Mouse (Mus musculus) limb, embryonic 13.5 days (tissue): ENCODE data around the gene Dynll2. TPM values are rescaled to one million over a fixed set of nuclear protein-coding genes. Genes with fewer than 3 reads are reported as not detected.
"Not testable (repeated sequence)": the region's sequence is repeated elsewhere in the genome, so short reads cannot be mapped to it uniquely, and the experiment has no call there.

Experiments
- ATAC-seq: fragments of 200-750 bp; cut with Nextera tagmentation; 2 replicates; pipeline ENCODE4 v1.8.0; 2017; ENCODE audit warnings: low read depth, moderate number of reproducible peaks, moderate TSS enrichment; ENCODE audit not compliant: low FRiP score
- H3K27ac ChIP-seq: fragments of 300-500 bp; sonication (generic); 2 replicates; pipeline ENCODE4 v1.5.1; 2015; ENCODE audit warnings: inconsistent platforms, mild to moderate bottlenecking, moderate library complexity
- H3K27me3 ChIP-seq: fragments of 300-500 bp; sonication (generic); 2 replicates; pipeline ENCODE4 v1.6.1; 2015; ENCODE audit warnings: mild to moderate bottlenecking, inconsistent platforms
- H3K36me3 ChIP-seq: fragments of 300-500 bp; sonication (generic); 2 replicates; pipeline ENCODE4 v1.6.1; 2015; ENCODE audit warnings: inconsistent platforms, mild to moderate bottlenecking, moderate library complexity
- H3K4me1 ChIP-seq: fragments of 300-500 bp; sonication (generic); 2 replicates; pipeline ENCODE4 v1.6.1; 2015; ENCODE audit warnings: inconsistent platforms
- H3K4me2 ChIP-seq: fragments of 300-500 bp; sonication (generic); replicated peaks from 2 replicates; pipeline ENCODE4 v1.6.1; 2015; ENCODE audit warnings: inconsistent platforms, mild to moderate bottlenecking, moderate library complexity
- H3K4me3 ChIP-seq: fragments of 300-500 bp; sonication (generic); 2 replicates; pipeline ENCODE4 v1.5.1; 2015; ENCODE audit warnings: moderate library complexity, mild to moderate bottlenecking, inconsistent platforms
- H3K9ac ChIP-seq: fragments of 300-500 bp; sonication (generic); 2 replicates; pipeline ENCODE4 v1.6.1; 2015; ENCODE audit warnings: mild to moderate bottlenecking, inconsistent platforms
- H3K9me3 ChIP-seq: fragments of 300-500 bp; sonication (generic); 2 replicates; pipeline ENCODE4 v1.6.1; 2016; ENCODE audit warnings: inconsistent platforms
- WGBS: fragments of 180-500 bp; shearing (Covaris S2); methylation state at CpG from one replicate; pipeline ENCODE4 v1.1.7; 2015; 5-methylcytosine and 5-hydroxymethylcytosine counted together
- polyA plus RNA-seq: library from polyadenylated mRNA; unstranded; fragments of >200 nt; fragmentation: Nextera tagmentation; extraction: Ambion mirVana; gene quantifications from 2 replicates; pipeline ENCODE4 v1.2.1, GENCODE M21; 2015

Gene Dynll2
- polyA plus RNA-seq, 1 experiment from 2014 or later, result 16.7 TPM

- Histone ChIP-seq H3K27me3 (no peaks in the 10 kb centered on the region), H3K4me2 (peak overlapping the region; percentile 95), H3K9ac (peak overlapping the region; percentile 99), H3K4me1 (peaks cover 28% of the 10 kb centered on the region), H3K27ac (no peak overlapping the region), H3K9me3 (no peaks in the 10 kb centered on the region), H3K4me3 (peak overlapping the region; percentile 95), H3K36me3 (peaks cover 36% of the 10 kb centered on the region)
- no peak for ATAC-seq
- WGBS, result 56% methylated on average over 9 of the region's 9 CpGs
Observed at GRCm38 (mm10) chr11:87985643-87986042, 1.7 kb downstream of the Dynll2 start.

GRCm38 (mm10) chr11:87984571-87984970, 2.8 kb downstream of the Dynll2 start:
- H3K4me3 ChIP-seq, result no peak overlapping the region
- WGBS, result 90% methylated on average over 3 of the region's 3 CpGs
- peaks cover 28% of the 10 kb centered on the region for H3K4me1 ChIP-seq
- peak overlapping the region; percentile 31; the same call in 1 of the 2 replicates for H3K9ac ChIP-seq
- no peak overlapping the region for H3K27ac ChIP-seq
- peak overlapping the region; percentile 95 for H3K4me2 ChIP-seq
- peaks cover 46% of the 10 kb centered on the region for H3K36me3 ChIP-seq
- H3K9me3 ChIP-seq, result no peaks in the 10 kb centered on the region
- no peaks in the 10 kb centered on the region for H3K27me3 ChIP-seq
- ATAC-seq, result no peak

GRCm38 (mm10) chr11:87978905-87979304, 8.4 kb downstream of the Dynll2 start:
- H3K4me3 ChIP-seq, result no peak overlapping the region
- ATAC-seq, result no peak
- WGBS, result 81% methylated on average over 4 of the region's 4 CpGs
- H3K4me2 ChIP-seq, result no peak overlapping the region
- H3K4me1 ChIP-seq, result peaks cover 6% of the 10 kb centered on the region; the same call in 1 of the 2 replicates
- peaks cover 67% of the 10 kb centered on the region for H3K36me3 ChIP-seq
- H3K9ac ChIP-seq, result no peak overlapping the region
- no peak overlapping the region for H3K27ac ChIP-seq
- no peaks in the 10 kb centered on the region for H3K9me3 ChIP-seq
- no peaks in the 10 kb centered on the region for H3K27me3 ChIP-seq

DNA sequence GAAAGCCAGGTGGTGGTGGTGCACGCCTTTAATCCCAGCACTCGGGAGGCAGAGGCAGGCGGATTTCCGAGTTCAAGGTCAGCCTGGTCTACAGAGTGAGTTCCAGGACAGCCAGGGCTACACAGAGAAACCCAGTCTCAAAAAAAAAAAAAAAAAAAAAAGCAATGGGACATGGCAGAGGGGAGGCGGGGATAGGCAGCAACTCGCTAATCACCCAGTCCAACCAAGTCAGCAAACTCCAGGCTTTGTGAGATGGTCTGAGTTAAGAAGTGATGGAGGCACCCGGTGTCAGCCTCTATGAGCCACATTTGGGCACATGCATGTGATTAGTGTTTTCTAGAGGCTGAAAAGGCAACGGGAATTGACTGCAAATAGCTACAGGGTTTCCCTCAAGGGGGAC, 10.3 kb downstream of the Dynll2 start:
- H3K36me3 ChIP-seq, result peaks cover 50% of the 10 kb centered on the region
- H3K27me3 ChIP-seq, H3K9me3 ChIP-seq, ATAC-seq, H3K9ac ChIP-seq, H3K4me2 ChIP-seq, H3K27ac ChIP-seq, H3K4me1 ChIP-seq, H3K4me3 ChIP-seq: not testable (repeated sequence)
- WGBS, result 85% methylated on average over 8 of the region's 8 CpGs

GRCm38 (mm10) chr11:87974477-87975181, 12.7 kb downstream of the Dynll2 start:
- Histone ChIP-seq H3K4me2 (0 out of 2 replicates have a peak overlapping the region, but pooled peaks have one; percentile 4), H3K4me3 (no peak overlapping the region), H3K4me1 (peaks cover 6% of the 10 kb centered on the region; the same call in 1 of the 2 replicates), H3K27me3 (no peaks in the 10 kb centered on the region; the same call in 1 of the 2 replicates), H3K27ac (no peak overlapping the region), H3K9me3 (no peaks in the 10 kb centered on the region), H3K9ac (no peak overlapping the region), H3K36me3 (peaks cover 26% of the 10 kb centered on the region)
- ATAC-seq, result no peak
- WGBS, result 23% methylated on average over 11 of the region's 11 CpGs

- H3K27me3 ChIP-seq, result no peaks in the 10 kb centered on the region; the same call in 1 of the 2 replicates
- ATAC-seq, result no peak
- H3K4me1 ChIP-seq, result peaks cover 6% of the 10 kb centered on the region; the same call in 1 of the 2 replicates
- H3K4me3 ChIP-seq, result no peak overlapping the region
- no peaks in the 10 kb centered on the region for H3K9me3 ChIP-seq
- H3K4me2 ChIP-seq, result no peak overlapping the region
- H3K36me3 ChIP-seq, result peaks cover 17% of the 10 kb centered on the region
- WGBS, result 53% methylated on average over 10 of the region's 10 CpGs
- no peak overlapping the region for H3K9ac ChIP-seq
- H3K27ac ChIP-seq, result no peak overlapping the region
Observed at GRCm38 (mm10) chr11:87973559-87974305, 13.6 kb downstream of the Dynll2 start.

DNA sequence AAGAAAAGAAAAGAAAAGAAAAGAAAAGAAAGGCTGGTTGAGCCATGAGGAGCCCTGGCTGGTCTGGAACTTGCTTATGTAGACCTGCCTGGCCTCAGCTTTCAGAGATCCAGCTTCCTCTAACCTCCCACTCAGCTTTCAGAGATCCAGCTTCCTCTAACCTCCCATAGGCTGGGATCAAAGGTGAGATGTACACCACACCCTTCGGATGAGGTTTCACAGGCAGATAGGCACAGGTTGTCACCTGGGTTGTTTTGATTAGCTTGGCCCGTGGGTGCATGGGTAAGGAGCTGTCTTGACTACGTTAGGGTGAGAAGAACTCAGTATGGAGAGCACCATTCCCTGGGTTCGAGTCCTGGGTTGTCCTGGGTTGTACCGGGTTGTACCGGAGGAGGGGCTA, 14.5 kb downstream of the Dynll2 start:
- Histone ChIP-seq H3K4me3 (no peak overlapping the region), H3K36me3 (peaks cover 8% of the 10 kb centered on the region), H3K9ac (no peak overlapping the region), H3K27me3 (no peaks in the 10 kb centered on the region; the same call in 1 of the 2 replicates), H3K4me1 (peaks cover 8% of the 10 kb centered on the region; the same call in 1 of the 2 replicates), H3K27ac (no peak overlapping the region), H3K4me2 (no peak overlapping the region), H3K9me3 (no peaks in the 10 kb centered on the region)
- 76% methylated on average over 6 of the region's 6 CpGs for WGBS
- no peak for ATAC-seq

DNA sequence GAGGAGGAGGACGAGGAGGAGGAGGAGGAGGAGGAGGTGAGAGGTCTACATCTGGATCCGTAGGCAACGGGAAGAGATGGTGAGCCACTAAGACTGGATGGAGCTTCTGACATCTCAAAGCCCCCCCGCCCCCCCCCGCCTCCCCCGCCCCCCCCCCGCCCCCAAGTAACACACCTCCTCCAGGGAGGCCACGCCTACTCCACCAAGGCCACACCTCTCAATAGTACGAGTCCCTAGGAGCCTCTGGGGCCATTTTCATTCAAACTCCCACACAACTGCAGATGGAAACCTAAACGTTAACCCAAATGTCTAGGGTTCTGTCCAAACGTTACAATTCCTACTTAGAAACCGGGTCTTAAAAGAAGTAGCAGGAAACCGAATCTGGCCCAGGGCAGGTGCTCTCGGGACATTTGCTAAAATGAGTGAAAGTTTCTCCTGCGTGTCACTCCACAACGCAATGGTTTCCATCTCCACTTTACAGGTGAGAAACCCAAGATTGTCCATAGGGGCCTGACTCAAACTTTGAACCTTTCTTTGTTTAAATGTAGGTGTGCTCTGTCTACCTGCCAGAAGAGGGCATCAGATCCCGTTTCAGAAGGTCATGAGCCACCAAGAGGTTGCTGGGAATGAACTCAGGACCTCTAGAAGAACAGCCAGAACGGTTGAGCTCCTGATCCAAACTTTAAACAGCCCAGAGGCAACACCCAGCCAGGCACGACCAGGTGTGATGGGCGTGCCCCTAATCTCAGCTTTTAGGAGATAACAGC, 18.8 kb downstream of the Dynll2 start:
- Histone ChIP-seq H3K4me2 (peak overlapping the region; percentile 63), H3K27me3 (no peaks in the 10 kb centered on the region; the same call in 1 of the 2 replicates), H3K36me3 (no peaks in the 10 kb centered on the region), H3K27ac (no peak overlapping the region), H3K9me3 (no peaks in the 10 kb centered on the region), H3K4me1 (0 out of 2 replicates have a peak, but pooled peaks cover 3% of the 10 kb centered on the region), H3K9ac (no peak overlapping the region), H3K4me3 (no peak overlapping the region)
- 15% methylated on average over 17 of the region's 20 CpGs for WGBS
- no peak for ATAC-seq

- peak; percentile 17; the same call in 1 of the 2 replicates for ATAC-seq
- H3K27me3 ChIP-seq, result no peaks in the 10 kb centered on the region
- H3K4me1 ChIP-seq, result 0 out of 2 replicates have a peak, but pooled peaks cover 3% of the 10 kb centered on the region
- H3K9ac ChIP-seq, result peak overlapping the region; percentile 45
- no peaks in the 10 kb centered on the region for H3K36me3 ChIP-seq
- H3K4me3 ChIP-seq, result peak overlapping the region; percentile 31
- no peaks in the 10 kb centered on the region for H3K9me3 ChIP-seq
- peak overlapping the region; percentile 63 for H3K4me2 ChIP-seq
- H3K27ac ChIP-seq, result no peak overlapping the region
- 1% methylated on average over 17 of the region's 17 CpGs for WGBS
Observed at GRCm38 (mm10) chr11:87967692-87968289, 19.5 kb downstream of the Dynll2 start.

DNA sequence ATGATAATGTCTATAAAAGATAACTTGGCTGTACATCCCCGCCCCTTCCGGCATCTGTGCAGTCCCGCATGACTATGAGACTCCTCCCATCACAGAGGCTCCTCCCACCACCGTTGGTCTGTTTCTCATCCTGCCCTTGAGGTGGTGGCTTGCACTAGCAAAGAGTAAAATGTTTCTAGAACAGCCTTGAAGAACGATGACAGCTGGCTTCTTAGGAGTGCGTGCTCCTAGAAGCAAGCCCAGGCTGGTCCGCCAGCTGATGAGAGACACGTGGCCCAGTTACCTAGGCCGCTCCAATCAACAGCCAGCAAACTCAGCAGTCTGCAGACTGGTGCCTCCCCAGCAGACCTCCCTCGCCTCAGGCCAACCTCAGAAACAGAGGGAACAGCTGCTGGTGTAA, 21.1 kb downstream of the Dynll2 start:
- no peak overlapping the region for H3K4me3 ChIP-seq
- H3K4me1 ChIP-seq, result 0 out of 2 replicates have a peak, but pooled peaks cover 3% of the 10 kb centered on the region
- WGBS, result 25% methylated on average over 10 of the region's 10 CpGs
- ATAC-seq, result peak; percentile 75
- H3K9me3 ChIP-seq, result no peaks in the 10 kb centered on the region
- H3K27ac ChIP-seq, result no peak overlapping the region
- no peak overlapping the region for H3K9ac ChIP-seq
- H3K27me3 ChIP-seq, result no peaks in the 10 kb centered on the region
- 0 out of 2 replicates have a peak overlapping the region, but pooled peaks have one; percentile 9 for H3K4me2 ChIP-seq
- no peaks in the 10 kb centered on the region for H3K36me3 ChIP-seq

DNA sequence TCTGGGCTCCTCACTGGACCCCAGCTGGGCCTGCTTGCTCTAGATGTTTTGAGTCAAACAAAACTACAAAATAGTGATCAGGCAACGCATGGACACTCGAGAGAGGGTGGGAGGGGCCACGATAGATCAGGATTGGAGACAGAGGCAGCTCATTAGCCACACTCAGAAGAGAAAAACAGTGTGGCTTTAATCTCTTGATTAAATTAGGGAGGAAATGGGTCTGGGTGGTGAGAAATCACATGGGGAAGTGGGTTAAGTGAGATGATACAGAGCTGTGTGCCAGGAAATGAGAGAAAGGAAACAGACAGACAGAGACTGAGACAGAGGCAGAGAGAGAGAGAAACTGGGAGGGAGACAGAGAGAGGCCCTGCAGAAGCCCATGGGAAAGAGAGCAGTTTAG, 22.0 kb downstream of the Dynll2 start:
- Histone ChIP-seq H3K4me3 (no peak overlapping the region), H3K27me3 (no peaks in the 10 kb centered on the region), H3K27ac (no peak overlapping the region), H3K36me3 (no peaks in the 10 kb centered on the region), H3K9ac (no peak overlapping the region), H3K9me3 (no peaks in the 10 kb centered on the region), H3K4me2 (no peak overlapping the region), H3K4me1 (0 out of 2 replicates have a peak, but pooled peaks cover 3% of the 10 kb centered on the region)
- 53% methylated on average over 3 of the region's 3 CpGs for WGBS
- ATAC-seq, result no peak
